Comparison of ENCODE assay signal across 12 mouse cellular contexts in genomic region chr16:90418661-90419060, GRCm38 (mm10). TPM values are rescaled to one million over a fixed set of nuclear protein-coding genes. Genes with fewer than 3 reads are reported as not detected.
DNase-seq lines count a peak whose midpoint lies in the region; ATAC-seq lines count a peak whose summit lies in the region.
"Had no signal": no experiment of that assay in that cellular context is flagged by ENCODE, and none has a peak within 500 bp of the region (broad histone marks: within the 10 kb centered on the region; RNA-seq: fewer than 3 reads in every experiment).

No protein-coding gene starts in this region.

- no peak overlapping the region for H3K9ac ChIP-seq in hindbrain, embryonic 14.5 days
- no peak overlapping the region; the same call in 1 of the 2 replicates for H3K9ac ChIP-seq in intestine, embryonic 16.5 days (ENCODE audit: low read depth, low read length)
- H3K9ac ChIP-seq in neural tube, embryonic 14.5 days (replicated peaks; ENCODE audit: low read depth, low read length): no peak overlapping the region

- ATAC-seq in hindbrain, embryonic 14.5 days (ENCODE audit: low FRiP score): no peak
- peak; percentile 39 for ATAC-seq in intestine, embryonic 16.5 days
- peak; percentile 74 for ATAC-seq in neural tube, embryonic 14.5 days (ENCODE audit: low read depth)

- DNase-seq in hindbrain, embryonic 10.5 days (ENCODE audit: low spot score): no peak
- no peak for DNase-seq in hindbrain, embryonic 14.5 days (ENCODE audit: low spot score)
- peak; percentile 78 for DNase-seq in embryo, embryonic 11 days
- DNase-seq in thymus, postnatal 14 days: no peak
- DNase-seq in natural killer cell, adult 2 months (ENCODE audit: low spot score in 2 of 2): no peak
- DNase-seq in gastrocnemius, adult 18-20 months (ENCODE audit: low spot score): no peak
- DNase-seq: cerebellum, adult 18-20 months; thymus, adult 18-20 months had no signal

- peaks cover 7% of the 10 kb centered on the region; the same call in 1 of the 2 replicates for H3K9me3 ChIP-seq in hindbrain, embryonic 10.5 days
- H3K9me3 ChIP-seq in hindbrain, embryonic 14.5 days (ENCODE audit: control insufficient read depth, low read length): no peaks in the 10 kb centered on the region
- 0 out of 2 replicates have a peak, but pooled peaks cover 1% of the 10 kb centered on the region for H3K9me3 ChIP-seq in intestine, embryonic 16.5 days (ENCODE audit: control insufficient read depth, low read length)
- no peaks in the 10 kb centered on the region for H3K9me3 ChIP-seq in neural tube, embryonic 14.5 days (ENCODE audit: control insufficient read depth, low read length)

- H3K4me2 ChIP-seq in hindbrain, embryonic 14.5 days (replicated peaks): no peak overlapping the region
- H3K4me2 ChIP-seq in intestine, embryonic 16.5 days (ENCODE audit: low read depth, low read length): no peak overlapping the region
- H3K4me2 ChIP-seq in neural tube, embryonic 14.5 days (ENCODE audit: low read depth, low read length): no peak overlapping the region

- H3K36me3 ChIP-seq in hindbrain, embryonic 10.5 days: peaks cover 35% of the 10 kb centered on the region
- H3K36me3 ChIP-seq in hindbrain, embryonic 14.5 days (replicated peaks; ENCODE audit: control insufficient read depth, insufficient read depth): no peaks in the 10 kb centered on the region
- H3K36me3 ChIP-seq in intestine, embryonic 16.5 days (ENCODE audit: control insufficient read depth, insufficient read depth, low read length): no peaks in the 10 kb centered on the region
- H3K36me3 ChIP-seq in neural tube, embryonic 14.5 days (ENCODE audit: control insufficient read depth, insufficient read depth, low read length): no peaks in the 10 kb centered on the region

- no peaks in the 10 kb centered on the region for H3K27me3 ChIP-seq in hindbrain, embryonic 10.5 days (ENCODE audit: insufficient read depth, poor library complexity, severe bottlenecking)
- no peaks in the 10 kb centered on the region for H3K27me3 ChIP-seq in hindbrain, embryonic 14.5 days (ENCODE audit: control insufficient read depth, insufficient read depth, low read length)
- H3K27me3 ChIP-seq in intestine, embryonic 16.5 days (replicated peaks; ENCODE audit: control insufficient read depth, insufficient read depth, low read length): no peaks in the 10 kb centered on the region
- no peaks in the 10 kb centered on the region for H3K27me3 ChIP-seq in neural tube, embryonic 14.5 days (ENCODE audit: control insufficient read depth, insufficient read depth, low read length)

- H3K4me1 ChIP-seq in hindbrain, embryonic 10.5 days (replicated peaks): peaks cover 52% of the 10 kb centered on the region
- peaks cover 37% of the 10 kb centered on the region for H3K4me1 ChIP-seq in hindbrain, embryonic 14.5 days (replicated peaks; ENCODE audit: control insufficient read depth, insufficient read depth, low read length)
- H3K4me1 ChIP-seq in intestine, embryonic 16.5 days (ENCODE audit: control insufficient read depth, insufficient read depth, low read length): peaks cover 44% of the 10 kb centered on the region
- H3K4me1 ChIP-seq in neural tube, embryonic 14.5 days (ENCODE audit: control insufficient read depth, insufficient read depth, low read length): peaks cover 30% of the 10 kb centered on the region

- WGBS in hindbrain, embryonic 10.5 days: 9% methylated on average over 12 of the region's 12 CpGs
- 5% methylated on average over 12 of the region's 12 CpGs for WGBS in hindbrain, embryonic 14.5 days
- 11% methylated on average over 12 of the region's 12 CpGs for WGBS in intestine, embryonic 16.5 days
- under 1% methylated on average over 12 of the region's 12 CpGs for WGBS in neural tube, embryonic 14.5 days

- H3K4me3 ChIP-seq in hindbrain, embryonic 10.5 days: peak overlapping the region; percentile 11; the same call in 1 of the 2 replicates
- H3K4me3 ChIP-seq in hindbrain, embryonic 14.5 days (replicated peaks; ENCODE audit: low read length): no peak overlapping the region
- H3K4me3 ChIP-seq in intestine, embryonic 16.5 days (ENCODE audit: low read length): no peak overlapping the region
- no peak overlapping the region for H3K4me3 ChIP-seq in neural tube, embryonic 14.5 days (ENCODE audit: low read depth, low read length)

- peak overlapping the region; percentile 23; the same call in 1 of the 2 replicates for H3K27ac ChIP-seq in hindbrain, embryonic 10.5 days
- H3K27ac ChIP-seq in hindbrain, embryonic 14.5 days: no peak overlapping the region; the same call in 1 of the 2 replicates
- H3K27ac ChIP-seq in intestine, embryonic 16.5 days (ENCODE audit: low read length): no peak overlapping the region; the same call in 1 of the 2 replicates
- H3K27ac ChIP-seq in neural tube, embryonic 14.5 days (ENCODE audit: low read depth, low read length): 0 out of 2 replicates have a peak overlapping the region, but pooled peaks have one; percentile 34

RNA-seq across cellular contexts. Expression of gene Hunk, which starts 32.8 kb away (rescaled TPM):
- 12.7 and 14.4 TPM in 2 replicates for polyA plus RNA-seq in hindbrain, embryonic 10.5 days (2016; fragmentation: Nextera tagmentation; extraction: Ambion mirVana)
- polyA plus RNA-seq in hindbrain, embryonic 14.5 days (2014; fragmentation: Nextera tagmentation; extraction: Ambion mirVana): 6.9 and 7.8 TPM in 2 replicates
- polyA plus RNA-seq in intestine, embryonic 16.5 days (2015; fragmentation: Nextera tagmentation; extraction: Ambion mirVana): 4.2 and 5.1 TPM in 2 replicates
- 7.4 and 8.0 TPM in 2 replicates for polyA plus RNA-seq in neural tube, embryonic 14.5 days (2014; fragmentation: Nextera tagmentation; extraction: Ambion mirVana)
- total RNA-seq in gastrocnemius, adult 18-20 months (2021): under 1 TPM; 0.17 to 0.32 TPM
- total RNA-seq: hematopoietic stem cell, adult 5-6 weeks; megakaryocyte progenitor cell, adult 5-6 weeks had no signal

Comparison
In these comparisons a context has a peak if more than half of its experiments do, and no peak if none do; other contexts are left out.
1. H3K27ac ChIP-seq: peak in hindbrain, embryonic 10.5 days (single experiment) and neural tube, embryonic 14.5 days (single experiment); none in hindbrain, embryonic 14.5 days (single experiment) and intestine, embryonic 16.5 days (single experiment).